Mouse (Mus musculus) naive thymus-derived CD4-positive, alpha-beta T cell, adult 2 months (primary cell): ENCODE data around the gene Pvr.
A peak's percentile ranks its signal among the peaks of the same experiment; 100 is the strongest.

Experiments used
- DNase-seq: peaks from one replicate; pipeline ENCODE4 v3.0.0-alpha.2; 2011; ENCODE audit warnings: low read depth

Pvr gene

GRCm38 (mm10) chr7:19920506-19921261 is at the start of gene Pvr:
Gene Pvr, minus strand, starts transcription at chr7:19921160.
- peak; percentile 82 for DNase-seq

- DNase-seq = no peak
These were observed 49.2 kb upstream of the Pvr start for GRCm38 (mm10) chr7:19970196-19970595.

- DNase-seq = no peak
These were observed 48.7 kb upstream of the Pvr start for GRCm38 (mm10) chr7:19969541-19970090.

- no peak for DNase-seq
These were observed 48.1 kb upstream of the Pvr start for GRCm38 (mm10) chr7:19969106-19969505.

- DNase-seq = no peak
These were observed 44.1 kb upstream of the Pvr start, which contains the start of gene Ceacam20 for GRCm38 (mm10) chr7:19964985-19965579. Gene Ceacam20, plus strand, starts transcription at chr7:19965412.

- DNase-seq = no peak
These were observed 41.5 kb upstream of the Pvr start for GRCm38 (mm10) chr7:19962423-19962822.

GRCm38 (mm10) chr7:19956341-19956781 is 35.4 kb upstream of the Pvr start:
- DNase-seq = peak; percentile 92

GRCm38 (mm10) chr7:19955861-19956260 is 34.9 kb upstream of the Pvr start:
- no peak for DNase-seq

GRCm38 (mm10) chr7:19953054-19953453 is 32.1 kb upstream of the Pvr start:
- DNase-seq = no peak

- DNase-seq = no peak
These were observed 31.5 kb upstream of the Pvr start for GRCm38 (mm10) chr7:19952320-19952986.

GRCm38 (mm10) chr7:19950589-19950988 is 29.6 kb upstream of the Pvr start, which contains the start of gene Igsf23:
Gene Igsf23, minus strand, starts transcription at chr7:19950756.
- DNase-seq = peak; percentile 64

GRCm38 (mm10) chr7:19949996-19950395 is 29.0 kb upstream of the Pvr start:
- peak; percentile 84 for DNase-seq

- DNase-seq = peak; percentile 85
These were observed 28.0 kb upstream of the Pvr start for GRCm38 (mm10) chr7:19948956-19949355.

GRCm38 (mm10) chr7:19945821-19946515 is 25.0 kb upstream of the Pvr start:
- peak; percentile 90 for DNase-seq

GRCm38 (mm10) chr7:19945201-19945600 is 24.2 kb upstream of the Pvr start:
- DNase-seq = peak; percentile 65

- no peak for DNase-seq
These were observed 23.7 kb upstream of the Pvr start for GRCm38 (mm10) chr7:19944709-19945108.

GRCm38 (mm10) chr7:19940256-19940655 is 19.3 kb upstream of the Pvr start:
- peak; percentile 86 for DNase-seq

GRCm38 (mm10) chr7:19939555-19940235 is 18.7 kb upstream of the Pvr start:
- peak; percentile 84 for DNase-seq

GRCm38 (mm10) chr7:19937229-19937821 is 16.4 kb upstream of the Pvr start:
- no peak for DNase-seq

GRCm38 (mm10) chr7:19935961-19936360 is 15.0 kb upstream of the Pvr start:
- no peak for DNase-seq
